Mouse (Mus musculus) G1E (cell line): ENCODE results near the gene Fam198a. TPM values are rescaled to one million over a fixed set of nuclear protein-coding genes. Genes with fewer than 3 reads are reported as not detected.

Experiments
- ATAC-seq: 2 replicates; pipeline ENCODE4 v1.8.0; 2016; ENCODE audit warnings: mild to moderate bottlenecking; ENCODE audit not compliant: insufficient number of reproducible peaks, poor library complexity, low FRiP score, severe bottlenecking; ENCODE audit errors: extremely low read depth
- DNase-seq: peaks from one replicate; pipeline ENCODE4 v3.0.0; 2012; ENCODE audit warnings: low spot score
- H3K27me3 ChIP-seq: 2 replicates; pipeline ENCODE4 v1.6.1; 2012; ENCODE audit warnings: mild to moderate bottlenecking, low read length, inconsistent platforms; ENCODE audit not compliant: insufficient read depth
- H3K36me3 ChIP-seq: replicated peaks from 2 replicates; pipeline ENCODE3; 2012; ENCODE audit warnings: mild to moderate bottlenecking, inconsistent platforms
- H3K4me1 ChIP-seq: 2 replicates; pipeline ENCODE4 v1.6.1; 2012; ENCODE audit warnings: low read depth, low read length, inconsistent platforms, mixed read lengths; ENCODE audit not compliant: insufficient read depth
- H3K4me3 ChIP-seq: 2 replicates; pipeline ENCODE4 v1.5.1; 2012; ENCODE audit warnings: low read depth, mild to moderate bottlenecking, inconsistent platforms, low read length, moderate library complexity, mixed read lengths
- H3K9me3 ChIP-seq: replicated peaks from 2 replicates; pipeline ENCODE4 v1.6.1; 2012; ENCODE audit warnings: inconsistent platforms
- CTCF ChIP-seq: IDR thresholded peaks from 2 replicates; pipeline ENCODE4 v1.5.1; 2012; ENCODE audit warnings: low read depth, low read length, inconsistent platforms, mixed read lengths
- GATA1 ChIP-seq: IDR thresholded peaks from 2 replicates; pipeline ENCODE4 v1.6.1; 2012; ENCODE audit warnings: borderline replicate concordance, low read length, inconsistent platforms, mixed read lengths
- GATA2 ChIP-seq: IDR thresholded peaks from 2 replicates; pipeline ENCODE4 v1.6.1; 2012; ENCODE audit warnings: low read depth, low read length, inconsistent platforms, borderline replicate concordance
- POLR2AphosphoS5 ChIP-seq: IDR thresholded peaks from 2 replicates; pipeline ENCODE4 v1.6.1; 2012; ENCODE audit warnings: low read depth, low read length, inconsistent platforms; ENCODE audit not compliant: insufficient replicate concordance
- TAL1 ChIP-seq: conservative IDR thresholded peaks from 2 replicates; pipeline ENCODE4 v1.6.1; 2012; ENCODE audit warnings: low read depth, low read length, inconsistent platforms, mixed read lengths
- polyA plus RNA-seq: library from polyadenylated mRNA; stranded (reverse); fragments of >175 nt; gene quantifications from 2 replicates; pipeline ENCODE4 v1.2.3, GENCODE M21; 2012
- total RNA-seq, 2 experiments: library from RNA; stranded (forward) in 1 of 2; stranded (reverse) in 1 of 2; fragments of 200-1000 nt in 1 of 2; fragments of >200 nt in 1 of 2; fragmentation: Nextera tagmentation in 1 of 2; gene quantifications; 2 replicates each; pipeline ENCODE4 v1.2.3; 2014 to 2017

Fam198a gene
- total and polyA plus RNA-seq, 3 experiments, result not detected

GRCm38 (mm10) chr9:121982665-121983064, 31.9 kb downstream of the Fam198a start:
- no peak overlapping the region for H3K4me3 ChIP-seq
- TF ChIP-seq POLR2AphosphoS5 (no peak), GATA2 (no peak), CTCF (no peak), TAL1 (no peak), GATA1 (no peak)
- no peaks in the 10 kb centered on the region for H3K9me3 ChIP-seq
- H3K4me1 ChIP-seq, result no peaks in the 10 kb centered on the region
- ATAC-seq (no peak), DNase-seq (no peak)
- no peaks in the 10 kb centered on the region for H3K36me3 ChIP-seq
- peaks cover 11% of the 10 kb centered on the region for H3K27me3 ChIP-seq

- Histone ChIP-seq H3K4me1 (no peaks in the 10 kb centered on the region), H3K4me3 (no peak overlapping the region), H3K27me3 (peaks cover 5% of the 10 kb centered on the region), H3K36me3 (no peaks in the 10 kb centered on the region), H3K9me3 (no peaks in the 10 kb centered on the region)
- TF ChIP-seq CTCF (peak; percentile 70), TAL1 (no peak)
- ATAC-seq (no peak), DNase-seq (peak; percentile 23)
Observed at GRCm38 (mm10) chr9:121983504-121983903, 32.7 kb downstream of the Fam198a start.

- no peak overlapping the region for H3K4me3 ChIP-seq
Observed at GRCm38 (mm10) chr9:121984465-121985461, 34.0 kb downstream of the Fam198a start.

GRCm38 (mm10) chr9:121988910-121989309, 38.1 kb downstream of the Fam198a start:
- Histone ChIP-seq H3K4me1 (no peaks in the 10 kb centered on the region), H3K4me3 (no peak overlapping the region), H3K36me3 (no peaks in the 10 kb centered on the region), H3K9me3 (no peaks in the 10 kb centered on the region), H3K27me3 (peaks cover 7% of the 10 kb centered on the region)
- no peak for TF ChIP-seq GATA1
- ATAC-seq, result no peak
- DNase-seq, result no peak

More at GRCm38 (mm10) chr9:121984465-121985461, 34.0 kb downstream of the Fam198a start:
- Histone ChIP-seq H3K27me3 (peaks cover 4% of the 10 kb centered on the region; the same call in 1 of the 2 replicates), H3K4me1 (no peaks in the 10 kb centered on the region), H3K36me3 (no peaks in the 10 kb centered on the region), H3K9me3 (no peaks in the 10 kb centered on the region)
- peak; percentile 8; the same call in 1 of the 2 replicates for ATAC-seq
- peak; percentile 99 for TF ChIP-seq CTCF
- no peak for TF ChIP-seq GATA1
- DNase-seq, result peak; percentile 41

GRCm38 (mm10) chr9:121989536-121989935, 38.7 kb downstream of the Fam198a start:
- Histone ChIP-seq H3K27me3 (peaks cover 5% of the 10 kb centered on the region), H3K9me3 (no peaks in the 10 kb centered on the region), H3K36me3 (no peaks in the 10 kb centered on the region), H3K4me1 (no peaks in the 10 kb centered on the region), H3K4me3 (no peak overlapping the region)
- ATAC-seq, result no peak
- DNase-seq, result no peak
- TF ChIP-seq GATA2 (no peak), POLR2AphosphoS5 (no peak), CTCF (no peak), GATA1 (no peak), TAL1 (no peak)

- TF ChIP-seq GATA2 (no peak), TAL1 (no peak), GATA1 (no peak)
- H3K4me1 ChIP-seq, result no peaks in the 10 kb centered on the region
- H3K27me3 ChIP-seq, result peaks cover 5% of the 10 kb centered on the region
- ATAC-seq (no peak), DNase-seq (no peak)
- no peaks in the 10 kb centered on the region for H3K9me3 ChIP-seq
- H3K36me3 ChIP-seq, result no peaks in the 10 kb centered on the region
- H3K4me3 ChIP-seq, result no peak overlapping the region
Observed at GRCm38 (mm10) chr9:121991041-121991440, 40.3 kb downstream of the Fam198a start.

GRCm38 (mm10) chr9:121993047-121993446, 42.3 kb downstream of the Fam198a start:
- no peak for ATAC-seq
- TF ChIP-seq TAL1 (no peak), POLR2AphosphoS5 (no peak), CTCF (no peak), GATA1 (no peak), GATA2 (no peak)
- DNase-seq, result no peak

More at GRCm38 (mm10) chr9:121993047-121993446, 42.3 kb downstream of the Fam198a start:
- H3K36me3 ChIP-seq, result no peaks in the 10 kb centered on the region
- no peaks in the 10 kb centered on the region for H3K4me1 ChIP-seq
- H3K27me3 ChIP-seq, result peaks cover 5% of the 10 kb centered on the region
- no peak overlapping the region for H3K4me3 ChIP-seq
- no peaks in the 10 kb centered on the region for H3K9me3 ChIP-seq
